In the genomic region with DNA sequence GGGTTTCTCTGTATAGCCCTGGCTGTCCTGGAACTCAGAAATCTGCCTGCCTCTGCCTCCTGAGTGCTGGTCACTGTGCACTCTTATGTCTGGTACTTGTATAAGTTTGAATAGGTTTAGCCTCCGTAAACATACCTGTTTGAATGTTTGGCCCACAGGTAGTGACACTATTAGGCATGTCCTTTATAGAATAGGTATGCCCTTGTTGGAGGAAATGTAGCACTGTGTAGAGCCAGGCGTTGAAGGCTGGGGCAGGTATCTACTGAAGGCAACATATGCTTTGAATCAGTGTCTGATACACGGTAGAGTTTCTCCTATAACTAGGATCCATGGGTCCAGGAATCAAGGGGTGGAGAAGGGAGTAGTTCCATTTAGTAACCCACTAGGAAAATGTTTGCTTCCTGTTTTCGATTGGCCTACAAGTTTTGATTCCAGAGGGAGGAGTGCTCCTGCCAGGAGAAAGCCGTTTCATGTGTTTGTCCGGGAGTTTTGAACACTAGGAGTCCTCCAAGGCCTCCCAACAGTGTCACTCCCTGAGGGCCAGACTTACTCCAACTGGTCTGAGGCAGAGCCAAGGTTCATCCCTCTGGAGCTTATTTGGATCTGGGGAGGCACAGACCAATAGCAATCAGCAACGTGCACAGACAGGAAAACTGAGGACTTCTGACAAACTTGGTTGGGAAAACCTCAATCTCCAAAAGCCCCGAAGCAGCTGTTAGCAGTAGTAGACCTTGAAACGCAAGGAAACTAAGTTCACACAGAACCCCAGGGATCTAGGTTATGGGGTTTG, we compare ENCODE assay signal across 10 mouse cellular contexts. TPM values are rescaled to one million over a fixed set of nuclear protein-coding genes. Genes with fewer than 3 reads are reported as not detected.
DNase-seq lines count a peak whose midpoint lies in the region; ATAC-seq and TF ChIP-seq lines count a peak whose summit lies in the region.
"Had no signal": no experiment of that assay in that cellular context is flagged by ENCODE, and none has a peak within 500 bp of the region (broad histone marks: within the 10 kb centered on the region; RNA-seq: fewer than 3 reads in every experiment).

No protein-coding gene starts in this region.

- no peaks in the 10 kb centered on the region for H3K4me1 ChIP-seq in hindbrain, embryonic 13.5 days (replicated peaks)
- no peaks in the 10 kb centered on the region; the same call in 1 of the 2 replicates for H3K4me1 ChIP-seq in hindbrain, embryonic 10.5 days (replicated peaks)
- no peaks in the 10 kb centered on the region for H3K4me1 ChIP-seq in heart, postnatal 0 days (ENCODE audit: control insufficient read depth, insufficient read depth)
- H3K4me1 ChIP-seq in neural tube, embryonic 15.5 days = no peaks in the 10 kb centered on the region

- no peak for DNase-seq in hindbrain, embryonic 10.5 days (ENCODE audit: low spot score)
- peak; percentile 36 for DNase-seq in testis, postnatal 10 days (ENCODE audit: low spot score)
- DNase-seq in testis, postnatal 14 days (ENCODE audit: low spot score) = no peak
- DNase-seq in heart, postnatal 0 days (ENCODE audit: low spot score) = no peak
- no peak for DNase-seq in frontal cortex, postnatal 14 days (ENCODE audit: low spot score in 2 of 2)
- no peak for DNase-seq in left cerebral cortex, adult 11 months (ENCODE audit: low spot score)

- no peaks in the 10 kb centered on the region for H3K9me3 ChIP-seq in hindbrain, embryonic 13.5 days
- H3K9me3 ChIP-seq in hindbrain, embryonic 10.5 days = no peaks in the 10 kb centered on the region
- H3K9me3 ChIP-seq in heart, postnatal 0 days (replicated peaks; ENCODE audit: control insufficient read depth, low read length) = no peaks in the 10 kb centered on the region
- H3K9me3 ChIP-seq in neural tube, embryonic 15.5 days (replicated peaks) = no peaks in the 10 kb centered on the region

- H3K27ac ChIP-seq in hindbrain, embryonic 13.5 days = 0 out of 2 replicates have a peak overlapping the region, but pooled peaks have one; percentile 3
- H3K27ac ChIP-seq in hindbrain, embryonic 10.5 days = no peak overlapping the region
- H3K27ac ChIP-seq in heart, postnatal 0 days (ENCODE audit: low read depth) = no peak overlapping the region; the same call in 1 of the 2 replicates
- no peak overlapping the region for H3K27ac ChIP-seq in neural tube, embryonic 15.5 days (replicated peaks)
- H3K27ac ChIP-seq: layer of hippocampus, adult 2 months had no signal

- ATAC-seq in hindbrain, embryonic 13.5 days (ENCODE audit: low FRiP score) = no peak
- ATAC-seq in heart, postnatal 0 days (ENCODE audit: insufficient read depth, low read depth) = peak; percentile 52; the same call in 1 of the 2 replicates
- ATAC-seq in neural tube, embryonic 15.5 days (ENCODE audit: low FRiP score) = peak; percentile 53; the same call in 1 of the 2 replicates
- ATAC-seq: lung, postnatal 0 days had no signal

- H3K4me3 ChIP-seq in hindbrain, embryonic 13.5 days = no peak overlapping the region
- H3K4me3 ChIP-seq in hindbrain, embryonic 10.5 days = no peak overlapping the region
- no peak overlapping the region for H3K4me3 ChIP-seq in heart, postnatal 0 days (ENCODE audit: low read depth, low read length)
- H3K4me3 ChIP-seq in neural tube, embryonic 15.5 days (replicated peaks) = no peak overlapping the region
- H3K4me3 ChIP-seq: layer of hippocampus, adult 2 months had no signal

- 0 out of 2 replicates have a peak, but pooled peaks cover 5% of the 10 kb centered on the region for H3K27me3 ChIP-seq in hindbrain, embryonic 13.5 days
- no peaks in the 10 kb centered on the region for H3K27me3 ChIP-seq in hindbrain, embryonic 10.5 days (ENCODE audit: insufficient read depth, poor library complexity, severe bottlenecking)
- no peaks in the 10 kb centered on the region for H3K27me3 ChIP-seq in heart, postnatal 0 days (ENCODE audit: control insufficient read depth, insufficient read depth, low read length)
- no peaks in the 10 kb centered on the region for H3K27me3 ChIP-seq in neural tube, embryonic 15.5 days (replicated peaks)

- no peak overlapping the region for H3K9ac ChIP-seq in hindbrain, embryonic 13.5 days
- no peak overlapping the region for H3K9ac ChIP-seq in heart, postnatal 0 days (replicated peaks; ENCODE audit: low read depth, low read length)
- H3K9ac ChIP-seq in neural tube, embryonic 15.5 days (replicated peaks) = no peak overlapping the region

- TF ChIP-seq EP300 in heart, postnatal 0 days (IDR thresholded peaks at IDR 0.05; ENCODE audit: low read depth) = no peak

- TF ChIP-seq CTCF in heart, postnatal 0 days (IDR thresholded peaks at IDR 0.05; ENCODE audit: low read depth) = no peak

- no peak overlapping the region for H3K4me2 ChIP-seq in hindbrain, embryonic 13.5 days
- no peak overlapping the region for H3K4me2 ChIP-seq in heart, postnatal 0 days (ENCODE audit: low read depth, low read length)
- no peak overlapping the region for H3K4me2 ChIP-seq in neural tube, embryonic 15.5 days

- WGBS in hindbrain, embryonic 13.5 days = 65% methylated on average over 9 of the region's 9 CpGs
- 74% methylated on average over 9 of the region's 9 CpGs for WGBS in hindbrain, embryonic 10.5 days
- whole genome bisulfite sequencing in heart, postnatal 0 days = 51% methylated on average over 9 of the region's 9 CpGs
- WGBS in neural tube, embryonic 15.5 days = 58% methylated on average over 9 of the region's 9 CpGs

- peaks cover 58% of the 10 kb centered on the region for H3K36me3 ChIP-seq in hindbrain, embryonic 13.5 days
- peaks cover 60% of the 10 kb centered on the region for H3K36me3 ChIP-seq in hindbrain, embryonic 10.5 days
- peaks cover 60% of the 10 kb centered on the region for H3K36me3 ChIP-seq in heart, postnatal 0 days (replicated peaks; ENCODE audit: control insufficient read depth, insufficient read depth, low read length)
- peaks cover 52% of the 10 kb centered on the region for H3K36me3 ChIP-seq in neural tube, embryonic 15.5 days

RNA-seq across cellular contexts. Expression of a gene that starts 10.0 kb away (rescaled TPM):
- 12.5 TPM in 2 replicates for polyA plus RNA-seq in hindbrain, embryonic 13.5 days (2015; fragmentation: Nextera tagmentation; extraction: Ambion mirVana)
- polyA plus RNA-seq in hindbrain, embryonic 10.5 days (2016; fragmentation: Nextera tagmentation; extraction: Ambion mirVana) = 11.4 and 21.5 TPM in 2 replicates
- 51.4 and 54.0 TPM in 2 replicates for total RNA-seq in heart, postnatal 0 days (2014; rRNA removed; ENCODE audit: low replicate concordance)
- 48.3 and 50.1 TPM in 2 replicates for polyA plus RNA-seq in heart, postnatal 0 days (2015; fragmentation: Nextera tagmentation; extraction: Ambion mirVana)
- polyA plus RNA-seq in neural tube, embryonic 15.5 days (2015; fragmentation: Nextera tagmentation; extraction: Ambion mirVana) = 18.5 and 23.9 TPM in 2 replicates

RNA-seq across cellular contexts. Expression of a gene that starts 20.4 kb away (rescaled TPM):
- 59.2 and 61.0 TPM in 2 replicates for polyA plus RNA-seq in hindbrain, embryonic 13.5 days (2015; fragmentation: Nextera tagmentation; extraction: Ambion mirVana)
- polyA plus RNA-seq in hindbrain, embryonic 10.5 days (2016; fragmentation: Nextera tagmentation; extraction: Ambion mirVana) = 46.9 and 50.1 TPM in 2 replicates
- total RNA-seq in heart, postnatal 0 days (2014; rRNA removed; ENCODE audit: low replicate concordance) = 163 and 223 TPM in 2 replicates
- 13.7 and 14.9 TPM in 2 replicates for polyA plus RNA-seq in heart, postnatal 0 days (2015; fragmentation: Nextera tagmentation; extraction: Ambion mirVana)
- polyA plus RNA-seq in neural tube, embryonic 15.5 days (2015; fragmentation: Nextera tagmentation; extraction: Ambion mirVana) = 47.9 and 49.6 TPM in 2 replicates

RNA-seq across cellular contexts. Expression of a gene that starts 21.1 kb away (rescaled TPM):
- polyA plus RNA-seq in hindbrain, embryonic 13.5 days (2015; fragmentation: Nextera tagmentation; extraction: Ambion mirVana) = not detected in 2 replicates
- not detected in 2 replicates for polyA plus RNA-seq in hindbrain, embryonic 10.5 days (2016; fragmentation: Nextera tagmentation; extraction: Ambion mirVana)
- 3.6 and 7.7 TPM in 2 replicates for total RNA-seq in heart, postnatal 0 days (2014; rRNA removed; ENCODE audit: low replicate concordance)
- polyA plus RNA-seq in heart, postnatal 0 days (2015; fragmentation: Nextera tagmentation; extraction: Ambion mirVana) = 0.10 and 0.12 TPM in 2 replicates
- polyA plus RNA-seq in neural tube, embryonic 15.5 days (2015; fragmentation: Nextera tagmentation; extraction: Ambion mirVana) = not detected in 2 replicates
- polyA plus RNA-seq: lung, postnatal 0 days had no signal
